Mouse (Mus musculus) forebrain, embryonic 12.5 days (tissue): Measurements from ENCODE around the gene Nol4l. TPM values are rescaled to one million over a fixed set of nuclear protein-coding genes. Genes with fewer than 3 reads are reported as not detected.
A peak's percentile ranks its signal among the peaks of the same experiment; 100 is the strongest.

Experiments used
- ATAC-seq: fragments of 200-750 bp; cut with Nextera tagmentation; 2 replicates; pipeline ENCODE4 v1.8.0; 2017; ENCODE audit warnings: moderate TSS enrichment; ENCODE audit not compliant: low FRiP score
- H3K27ac ChIP-seq: fragments of 300-500 bp; sonication (generic); 2 replicates; pipeline ENCODE4 v1.5.1; 2016; ENCODE audit warnings: mild to moderate bottlenecking
- H3K27me3 ChIP-seq: fragments of 300-500 bp; sonication (generic); 2 replicates; pipeline ENCODE4 v1.6.1; 2016; ENCODE audit warnings: mild to moderate bottlenecking
- H3K36me3 ChIP-seq: fragments of 300-500 bp; sonication (generic); replicated peaks from 2 replicates; pipeline ENCODE4 v1.6.1; 2016; ENCODE audit warnings: mild to moderate bottlenecking
- H3K4me1 ChIP-seq: fragments of 300-500 bp; sonication (generic); 2 replicates; pipeline ENCODE4 v1.6.1; 2016
- H3K4me2 ChIP-seq: fragments of 300-500 bp; sonication (generic); 2 replicates; pipeline ENCODE4 v1.6.1; 2016; ENCODE audit warnings: mild to moderate bottlenecking, moderate library complexity
- H3K4me3 ChIP-seq: fragments of 300-500 bp; sonication (generic); replicated peaks from 2 replicates; pipeline ENCODE4 v1.5.1; 2016; ENCODE audit warnings: mild to moderate bottlenecking
- H3K9ac ChIP-seq: fragments of 300-500 bp; sonication (generic); 2 replicates; pipeline ENCODE4 v1.6.1; 2016; ENCODE audit warnings: mild to moderate bottlenecking
- H3K9me3 ChIP-seq: fragments of 300-500 bp; sonication (generic); 2 replicates; pipeline ENCODE4 v1.6.1; 2016
- whole genome bisulfite sequencing: fragments of 180-500 bp; shearing (Covaris S2); methylation state at CpG from one replicate; pipeline ENCODE4 v1.1.7; 2016; 5-methylcytosine and 5-hydroxymethylcytosine counted together
- polyA plus RNA-seq: library from polyadenylated mRNA; unstranded; fragments of >200 nt; fragmentation: Nextera tagmentation; extraction: Ambion mirVana; gene quantifications from 2 replicates; pipeline ENCODE4 v1.2.1, GENCODE M21; 2016

The Nol4l gene
- polyA plus RNA-seq, 1 experiment from 2014 or later = 31.4 TPM

DNA sequence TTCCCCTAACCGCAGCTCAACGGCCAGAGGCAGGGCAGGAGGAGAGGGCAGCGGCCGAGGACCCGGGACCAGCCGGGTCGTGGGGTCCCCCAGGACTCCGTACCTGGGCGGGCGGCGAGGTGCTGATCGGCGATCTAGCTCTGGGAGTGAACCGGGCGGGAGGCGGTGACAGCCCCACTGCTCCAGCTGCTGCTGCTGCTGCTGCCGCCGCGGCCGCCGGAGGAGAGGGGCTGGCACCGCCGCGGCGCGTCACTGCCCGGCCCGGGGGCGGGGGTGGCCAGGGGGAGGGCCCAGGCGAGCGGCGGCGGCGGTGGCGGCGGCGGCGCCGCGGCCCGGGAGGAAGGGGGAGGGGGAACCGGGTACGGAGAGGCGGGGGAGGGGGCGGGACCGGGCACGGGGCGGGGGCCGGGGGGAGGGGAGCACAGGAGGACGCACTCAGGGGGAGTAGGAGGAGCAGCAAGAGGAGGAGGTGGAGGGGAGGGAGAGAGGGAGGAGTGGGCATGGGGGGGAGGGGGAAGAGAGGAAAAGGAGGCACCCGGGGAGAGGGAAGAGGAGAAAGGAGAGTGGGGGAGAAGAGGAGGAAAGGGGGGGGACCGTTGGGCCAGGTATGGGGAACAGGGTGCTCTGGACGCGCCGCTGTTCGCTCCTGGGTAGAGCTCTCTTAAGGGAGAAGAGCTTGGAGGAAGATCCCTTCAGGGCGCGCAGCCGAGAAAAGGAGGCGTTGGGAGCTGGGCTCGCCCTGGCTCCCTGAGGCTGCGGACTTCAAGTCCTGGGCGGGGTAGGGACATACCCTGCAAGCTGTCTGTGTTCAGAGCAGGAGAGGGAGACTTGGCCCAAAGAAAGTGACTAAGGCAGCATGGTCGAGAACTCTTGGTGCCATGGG is 85.3 kb downstream of the Nol4l start:
- peak overlapping the region; percentile 85 for H3K4me2 ChIP-seq
- peak overlapping the region; percentile 88 for H3K4me3 ChIP-seq
- peak; percentile 74 for ATAC-seq
- H3K4me1 ChIP-seq = peaks cover 52% of the 10 kb centered on the region
- H3K9me3 ChIP-seq = no peaks in the 10 kb centered on the region
- H3K36me3 ChIP-seq = no peaks in the 10 kb centered on the region
- H3K27me3 ChIP-seq = peaks cover 9% of the 10 kb centered on the region; the same call in 1 of the 2 replicates
- WGBS = under 1% methylated on average over 37 of the region's 64 CpGs
- H3K27ac ChIP-seq = peak overlapping the region; percentile 96
- H3K9ac ChIP-seq = peak overlapping the region; percentile 93

GRCm38 (mm10) chr2:153443434-153444240 is 86.1 kb downstream of the Nol4l start:
- Histone ChIP-seq H3K27ac (peak overlapping the region; percentile 96), H3K9me3 (no peaks in the 10 kb centered on the region), H3K4me2 (peak overlapping the region; percentile 85), H3K4me1 (peaks cover 54% of the 10 kb centered on the region), H3K27me3 (peaks cover 9% of the 10 kb centered on the region; the same call in 1 of the 2 replicates), H3K36me3 (no peaks in the 10 kb centered on the region), H3K4me3 (peak overlapping the region; percentile 88), H3K9ac (peak overlapping the region; percentile 93)
- under 1% methylated on average over 53 of the region's 59 CpGs for WGBS
- peak; percentile 52 for ATAC-seq

DNA sequence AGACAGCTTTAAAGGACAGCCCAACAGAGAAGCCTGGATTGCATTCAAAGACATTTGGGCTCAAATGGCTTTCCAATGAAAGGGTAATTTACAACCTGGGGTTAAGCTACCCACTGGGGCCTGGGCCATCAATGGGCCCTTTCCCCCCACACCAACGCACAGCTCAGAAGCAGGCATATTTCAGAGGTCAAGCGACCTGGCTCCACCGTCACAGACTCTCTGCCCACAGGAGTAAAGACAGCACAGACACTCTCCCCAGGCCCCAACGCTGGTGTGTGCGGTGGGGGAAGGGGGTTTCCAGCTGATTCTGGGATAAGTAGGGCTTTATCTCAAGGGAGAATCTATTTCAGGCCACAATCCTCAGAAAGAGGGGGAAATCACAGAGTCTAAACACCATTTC is 87.1 kb downstream of the Nol4l start:
- peaks cover 61% of the 10 kb centered on the region for H3K4me1 ChIP-seq
- peaks cover 5% of the 10 kb centered on the region; the same call in 1 of the 2 replicates for H3K27me3 ChIP-seq
- H3K9me3 ChIP-seq = no peaks in the 10 kb centered on the region
- WGBS = 3% methylated on average over 5 of the region's 5 CpGs
- H3K4me2 ChIP-seq = peak overlapping the region; percentile 85
- no peaks in the 10 kb centered on the region for H3K36me3 ChIP-seq
- peak overlapping the region; percentile 96 for H3K27ac ChIP-seq
- ATAC-seq = no peak
- H3K4me3 ChIP-seq = peak overlapping the region; percentile 88
- peak overlapping the region; percentile 93 for H3K9ac ChIP-seq

- WGBS = 47% methylated on average over 3 of the region's 3 CpGs
- peak overlapping the region; percentile 96; the same call in 1 of the 2 replicates for H3K27ac ChIP-seq
- no peaks in the 10 kb centered on the region for H3K9me3 ChIP-seq
- no peak for ATAC-seq
- no peaks in the 10 kb centered on the region for H3K27me3 ChIP-seq
- no peak overlapping the region; the same call in 1 of the 2 replicates for H3K9ac ChIP-seq
- peak overlapping the region; percentile 85; the same call in 1 of the 2 replicates for H3K4me2 ChIP-seq
- peaks cover 72% of the 10 kb centered on the region for H3K4me1 ChIP-seq
- peak overlapping the region; percentile 88; the same call in 1 of the 2 replicates for H3K4me3 ChIP-seq
- no peaks in the 10 kb centered on the region for H3K36me3 ChIP-seq
These were observed 88.5 kb downstream of the Nol4l start for GRCm38 (mm10) chr2:153441228-153441627.

DNA sequence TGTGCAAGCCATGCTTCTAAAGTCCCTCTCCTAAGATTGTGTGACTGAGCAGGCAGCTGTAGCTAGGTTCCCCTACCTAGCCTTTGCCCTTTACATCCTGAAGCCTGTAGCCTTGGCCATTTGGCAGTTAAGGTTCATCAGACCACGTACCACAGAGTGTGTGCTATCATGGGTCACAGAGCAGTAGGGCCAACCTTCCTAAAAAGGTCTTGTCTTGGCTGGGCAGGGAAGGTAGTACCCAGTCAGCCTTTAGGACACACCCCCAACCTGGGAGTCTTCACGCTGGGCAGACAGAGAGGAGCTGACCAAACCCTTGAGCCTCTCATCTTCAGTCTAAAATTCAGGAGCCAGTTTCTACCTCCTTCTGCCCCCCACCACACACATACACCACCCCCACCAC is 89.0 kb downstream of the Nol4l start:
- Histone ChIP-seq H3K4me3 (no peak overlapping the region), H3K4me1 (peaks cover 74% of the 10 kb centered on the region), H3K9me3 (no peaks in the 10 kb centered on the region), H3K27me3 (no peaks in the 10 kb centered on the region), H3K4me2 (no peak overlapping the region), H3K27ac (peak overlapping the region; percentile 96; the same call in 1 of the 2 replicates), H3K36me3 (peaks cover 3% of the 10 kb centered on the region; the same call in 1 of the 2 replicates), H3K9ac (no peak overlapping the region)
- no peak for ATAC-seq
- 67% methylated on average over 2 of the region's 2 CpGs for WGBS

GRCm38 (mm10) chr2:153437306-153437659 is 92.5 kb downstream of the Nol4l start:
- H3K4me3 ChIP-seq = no peak overlapping the region
- peaks cover 34% of the 10 kb centered on the region for H3K36me3 ChIP-seq
- peaks cover 87% of the 10 kb centered on the region for H3K4me1 ChIP-seq
- ATAC-seq = no peak
- H3K27ac ChIP-seq = peak overlapping the region; percentile 42; the same call in 1 of the 2 replicates
- no peak overlapping the region for H3K4me2 ChIP-seq
- 47% methylated on average over 2 of the region's 2 CpGs for WGBS
- H3K27me3 ChIP-seq = no peaks in the 10 kb centered on the region
- H3K9ac ChIP-seq = no peak overlapping the region
- no peaks in the 10 kb centered on the region for H3K9me3 ChIP-seq

GRCm38 (mm10) chr2:153436641-153437305 is 93.0 kb downstream of the Nol4l start:
- Histone ChIP-seq H3K27ac (peak overlapping the region; percentile 42; the same call in 1 of the 2 replicates), H3K4me1 (peaks cover 83% of the 10 kb centered on the region), H3K36me3 (peaks cover 37% of the 10 kb centered on the region), H3K27me3 (no peaks in the 10 kb centered on the region), H3K4me2 (no peak overlapping the region), H3K4me3 (no peak overlapping the region), H3K9ac (no peak overlapping the region), H3K9me3 (no peaks in the 10 kb centered on the region)
- ATAC-seq = no peak
- 57% methylated on average over 6 of the region's 6 CpGs for WGBS

GRCm38 (mm10) chr2:153434880-153435831 is 94.6 kb downstream of the Nol4l start:
- Histone ChIP-seq H3K27ac (peak overlapping the region; percentile 36; the same call in 1 of the 2 replicates), H3K9me3 (no peaks in the 10 kb centered on the region), H3K27me3 (no peaks in the 10 kb centered on the region), H3K4me1 (peaks cover 67% of the 10 kb centered on the region), H3K4me2 (no peak overlapping the region), H3K9ac (0 out of 2 replicates have a peak overlapping the region, but pooled peaks have one; percentile 12), H3K4me3 (no peak overlapping the region), H3K36me3 (peaks cover 53% of the 10 kb centered on the region)
- no peak for ATAC-seq
- WGBS = 19% methylated on average over 9 of the region's 9 CpGs

DNA sequence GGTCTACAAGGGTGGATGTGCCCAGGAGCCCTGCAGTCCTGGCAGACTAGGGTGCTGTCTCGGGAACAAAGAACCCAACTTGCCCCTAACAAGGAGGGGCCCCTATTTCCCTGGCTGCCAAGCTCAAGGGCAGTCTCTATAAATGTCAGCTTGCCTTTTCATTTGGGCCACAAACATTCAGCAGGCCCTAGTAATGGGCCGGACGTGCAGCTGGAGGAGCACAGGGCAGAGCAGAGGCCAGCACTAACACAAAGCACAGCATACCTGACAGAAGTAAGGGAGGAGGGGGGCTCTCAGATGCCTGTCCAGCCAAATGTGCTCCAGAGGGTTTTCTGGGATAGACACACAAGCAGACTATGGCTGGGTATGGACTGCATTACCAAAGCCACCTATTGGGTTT is 95.9 kb downstream of the Nol4l start:
- peaks cover 64% of the 10 kb centered on the region for H3K4me1 ChIP-seq
- no peak overlapping the region for H3K9ac ChIP-seq
- no peak for ATAC-seq
- H3K9me3 ChIP-seq = no peaks in the 10 kb centered on the region
- no peaks in the 10 kb centered on the region for H3K27me3 ChIP-seq
- H3K4me2 ChIP-seq = no peak overlapping the region
- 69% methylated on average over 3 of the region's 3 CpGs for WGBS
- H3K4me3 ChIP-seq = no peak overlapping the region
- H3K36me3 ChIP-seq = peaks cover 65% of the 10 kb centered on the region
- peak overlapping the region; percentile 36; the same call in 1 of the 2 replicates for H3K27ac ChIP-seq

- Histone ChIP-seq H3K27me3 (no peaks in the 10 kb centered on the region), H3K27ac (peak overlapping the region; percentile 38; the same call in 1 of the 2 replicates), H3K9ac (no peak overlapping the region), H3K4me1 (peaks cover 53% of the 10 kb centered on the region), H3K9me3 (no peaks in the 10 kb centered on the region), H3K4me3 (no peak overlapping the region), H3K4me2 (no peak overlapping the region), H3K36me3 (peaks cover 71% of the 10 kb centered on the region)
- WGBS = 56% methylated on average over 7 of the region's 7 CpGs
- ATAC-seq = no peak
These were observed 97.3 kb downstream of the Nol4l start for GRCm38 (mm10) chr2:153432492-153432891.

DNA sequence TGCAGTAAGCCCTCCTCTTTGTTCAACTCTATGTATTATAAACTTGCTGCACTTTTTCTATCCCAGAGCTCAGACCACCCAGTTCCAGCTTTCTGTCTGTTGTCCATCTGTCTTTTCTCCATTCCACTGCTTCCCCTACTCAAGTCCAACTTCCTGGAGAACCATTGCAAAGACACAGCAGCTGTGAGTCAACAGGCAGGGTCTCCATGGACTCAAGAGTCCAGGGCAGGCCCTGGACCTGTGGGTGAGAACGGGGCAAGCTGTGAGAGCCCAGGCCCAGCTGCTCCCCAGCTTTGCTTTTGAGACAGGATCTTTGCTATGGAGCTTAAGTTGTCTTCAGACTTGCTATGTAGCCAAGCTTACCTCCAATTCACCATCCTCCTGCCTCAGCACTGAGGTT is 99.2 kb downstream of the Nol4l start:
- Histone ChIP-seq H3K9me3 (no peaks in the 10 kb centered on the region), H3K27me3 (no peaks in the 10 kb centered on the region), H3K4me3 (no peak overlapping the region), H3K4me1 (peaks cover 53% of the 10 kb centered on the region), H3K4me2 (no peak overlapping the region), H3K27ac (no peak overlapping the region), H3K36me3 (peaks cover 71% of the 10 kb centered on the region), H3K9ac (no peak overlapping the region)
- 93% methylated on average over 1 of the region's 1 CpGs for WGBS
- ATAC-seq = no peak
